Mouse (Mus musculus) kidney, embryonic 16.5 days (tissue): ENCODE data around the gene Pitpnc1. TPM values are rescaled to one million over a fixed set of nuclear protein-coding genes. Genes with fewer than 3 reads are reported as not detected.

Experiments
- ATAC-seq: fragments of 200-750 bp; cut with Nextera tagmentation; 2 replicates; pipeline ENCODE4 v1.8.0; 2017; ENCODE audit warnings: moderate TSS enrichment; ENCODE audit not compliant: low FRiP score, low TSS enrichment
- H3K27ac ChIP-seq: fragments of 300-500 bp; sonication (generic); 2 replicates; pipeline ENCODE4 v1.5.1; 2014; ENCODE audit warnings: low read length
- H3K27me3 ChIP-seq: fragments of 300-500 bp; sonication (generic); 2 replicates; pipeline ENCODE4 v1.6.1; 2014; ENCODE audit warnings: low read length, control low read depth, mixed read lengths; ENCODE audit not compliant: insufficient read depth
- H3K36me3 ChIP-seq: fragments of 300-500 bp; sonication (generic); 2 replicates; pipeline ENCODE4 v1.6.1; 2014; ENCODE audit warnings: low read length, control low read depth, mixed read lengths; ENCODE audit not compliant: insufficient read depth
- H3K4me1 ChIP-seq: fragments of 300-500 bp; sonication (generic); 2 replicates; pipeline ENCODE4 v1.6.1; 2014; ENCODE audit warnings: low read length, control low read depth, mixed read lengths; ENCODE audit not compliant: insufficient read depth
- H3K4me2 ChIP-seq: fragments of 300-500 bp; sonication (generic); replicated peaks from 2 replicates; pipeline ENCODE4 v1.6.1; 2014; ENCODE audit warnings: low read depth, low read length
- H3K4me3 ChIP-seq: fragments of 300-500 bp; sonication (generic); 2 replicates; pipeline ENCODE4 v1.5.1; 2014; ENCODE audit warnings: mild to moderate bottlenecking, low read length
- H3K9ac ChIP-seq: fragments of 300-500 bp; sonication (generic); replicated peaks from 2 replicates; pipeline ENCODE4 v1.6.1; 2014; ENCODE audit warnings: low read length
- H3K9me3 ChIP-seq: fragments of 300-500 bp; sonication (generic); 2 replicates; pipeline ENCODE4 v1.6.1; 2016; ENCODE audit warnings: low read length, control low read depth
- WGBS: fragments of 180-500 bp; shearing (Covaris S2); extraction: QIAGEN DNeasy Blood & Tissue Kit; methylation state at CpG from one replicate; pipeline ENCODE4 v1.1.7; 2014; 5-methylcytosine and 5-hydroxymethylcytosine counted together
- polyA plus RNA-seq: library from polyadenylated mRNA; unstranded; fragments of >200 nt; fragmentation: Nextera tagmentation; extraction: Ambion mirVana; gene quantifications from 2 replicates; pipeline ENCODE4 v1.2.1, GENCODE M21; 2015

Gene Pitpnc1
- polyA plus RNA-seq, 1 experiment from 2014 or later: 21.5 TPM

- ATAC-seq: no peak
- H3K4me2 ChIP-seq: no peak overlapping the region
- no peaks in the 10 kb centered on the region for H3K27me3 ChIP-seq
- no peak overlapping the region for H3K4me3 ChIP-seq
- H3K9me3 ChIP-seq: no peaks in the 10 kb centered on the region
- 0 out of 2 replicates have a peak overlapping the region, but pooled peaks have one; percentile 4 for H3K9ac ChIP-seq
- 57% methylated on average over 13 of the region's 13 CpGs for WGBS
- H3K27ac ChIP-seq: no peak overlapping the region
- H3K36me3 ChIP-seq: no peaks in the 10 kb centered on the region
- peaks cover 7% of the 10 kb centered on the region; the same call in 1 of the 2 replicates for H3K4me1 ChIP-seq
These were observed 104.4 kb downstream of the Pitpnc1 start for GRCm38 (mm10) chr11:107365938-107366712.

GRCm38 (mm10) chr11:107358695-107359094 is 111.8 kb downstream of the Pitpnc1 start:
- no peak for ATAC-seq
- no peak overlapping the region for H3K27ac ChIP-seq
- H3K4me2 ChIP-seq: no peak overlapping the region

GRCm38 (mm10) chr11:107356224-107356623 is 114.3 kb downstream of the Pitpnc1 start:
- no peak overlapping the region for H3K9ac ChIP-seq
- no peaks in the 10 kb centered on the region for H3K9me3 ChIP-seq
- ATAC-seq: no peak
- no peak overlapping the region for H3K4me2 ChIP-seq
- no peaks in the 10 kb centered on the region for H3K36me3 ChIP-seq
- H3K4me3 ChIP-seq: no peak overlapping the region
- 85% methylated on average over 7 of the region's 7 CpGs for WGBS
- no peak overlapping the region for H3K27ac ChIP-seq
- H3K4me1 ChIP-seq: peaks cover 15% of the 10 kb centered on the region; the same call in 1 of the 2 replicates
- H3K27me3 ChIP-seq: no peaks in the 10 kb centered on the region

More at GRCm38 (mm10) chr11:107358695-107359094, 111.8 kb downstream of the Pitpnc1 start:
- Histone ChIP-seq H3K9ac (no peak overlapping the region), H3K9me3 (no peaks in the 10 kb centered on the region), H3K36me3 (no peaks in the 10 kb centered on the region), H3K4me3 (no peak overlapping the region), H3K4me1 (peaks cover 15% of the 10 kb centered on the region; the same call in 1 of the 2 replicates), H3K27me3 (no peaks in the 10 kb centered on the region)
- WGBS: 82% methylated on average over 5 of the region's 5 CpGs

- H3K27ac ChIP-seq: 0 out of 2 replicates have a peak overlapping the region, but pooled peaks have one; percentile 22
These were observed 115.0 kb downstream of the Pitpnc1 start for GRCm38 (mm10) chr11:107355526-107355925.

GRCm38 (mm10) chr11:107354499-107355143 is 115.9 kb downstream of the Pitpnc1 start:
- H3K4me2 ChIP-seq: no peak overlapping the region
- H3K36me3 ChIP-seq: no peaks in the 10 kb centered on the region
- H3K4me3 ChIP-seq: no peak overlapping the region
- no peaks in the 10 kb centered on the region for H3K27me3 ChIP-seq
- ATAC-seq: no peak
- H3K9me3 ChIP-seq: no peaks in the 10 kb centered on the region
- H3K9ac ChIP-seq: no peak overlapping the region
- peak overlapping the region; percentile 19; the same call in 1 of the 2 replicates for H3K27ac ChIP-seq
- 82% methylated on average over 8 of the region's 8 CpGs for WGBS
- H3K4me1 ChIP-seq: peaks cover 15% of the 10 kb centered on the region; the same call in 1 of the 2 replicates

More at GRCm38 (mm10) chr11:107355526-107355925, 115.0 kb downstream of the Pitpnc1 start:
- 41% methylated on average over 3 of the region's 3 CpGs for WGBS
- peaks cover 15% of the 10 kb centered on the region; the same call in 1 of the 2 replicates for H3K4me1 ChIP-seq
- H3K4me3 ChIP-seq: no peak overlapping the region
- H3K4me2 ChIP-seq: no peak overlapping the region
- H3K9me3 ChIP-seq: no peaks in the 10 kb centered on the region
- H3K36me3 ChIP-seq: no peaks in the 10 kb centered on the region
- no peak for ATAC-seq
- H3K27me3 ChIP-seq: no peaks in the 10 kb centered on the region
- no peak overlapping the region for H3K9ac ChIP-seq

GRCm38 (mm10) chr11:107352596-107352995 is 117.9 kb downstream of the Pitpnc1 start:
- Histone ChIP-seq H3K9me3 (no peaks in the 10 kb centered on the region), H3K36me3 (no peaks in the 10 kb centered on the region), H3K4me1 (peaks cover 21% of the 10 kb centered on the region; the same call in 1 of the 2 replicates), H3K27me3 (no peaks in the 10 kb centered on the region), H3K9ac (no peak overlapping the region), H3K4me2 (no peak overlapping the region), H3K4me3 (no peak overlapping the region), H3K27ac (no peak overlapping the region)
- ATAC-seq: no peak
- WGBS: 28% methylated on average over 7 of the region's 7 CpGs

GRCm38 (mm10) chr11:107349756-107350155 is 120.7 kb downstream of the Pitpnc1 start:
- Histone ChIP-seq H3K4me2 (no peak overlapping the region), H3K9me3 (no peaks in the 10 kb centered on the region), H3K4me3 (no peak overlapping the region), H3K27me3 (no peaks in the 10 kb centered on the region), H3K36me3 (no peaks in the 10 kb centered on the region), H3K27ac (no peak overlapping the region), H3K4me1 (peaks cover 7% of the 10 kb centered on the region; the same call in 1 of the 2 replicates), H3K9ac (no peak overlapping the region)
- 94% methylated on average over 7 of the region's 7 CpGs for WGBS
- no peak for ATAC-seq

- Histone ChIP-seq H3K9me3 (no peaks in the 10 kb centered on the region), H3K27me3 (no peaks in the 10 kb centered on the region), H3K27ac (no peak overlapping the region), H3K9ac (no peak overlapping the region), H3K4me1 (peaks cover 23% of the 10 kb centered on the region), H3K36me3 (no peaks in the 10 kb centered on the region), H3K4me3 (no peak overlapping the region), H3K4me2 (no peak overlapping the region)
- no peak for ATAC-seq
- WGBS: 83% methylated on average over 4 of the region's 4 CpGs
These were observed 127.5 kb downstream of the Pitpnc1 start for GRCm38 (mm10) chr11:107343031-107343430.

GRCm38 (mm10) chr11:107342432-107342831 is 128.1 kb downstream of the Pitpnc1 start:
- WGBS: 58% methylated on average over 1 of the region's 1 CpGs
- Histone ChIP-seq H3K9me3 (no peaks in the 10 kb centered on the region), H3K4me1 (peaks cover 25% of the 10 kb centered on the region), H3K4me2 (no peak overlapping the region), H3K36me3 (no peaks in the 10 kb centered on the region), H3K27ac (no peak overlapping the region), H3K9ac (no peak overlapping the region), H3K4me3 (no peak overlapping the region), H3K27me3 (no peaks in the 10 kb centered on the region)
- ATAC-seq: no peak
